Mouse (Mus musculus) ovary, adult 2 months (tissue): Measurements from ENCODE around the gene Ch25h. TPM values are rescaled to one million over a fixed set of nuclear protein-coding genes. Genes with fewer than 3 reads are reported as not detected.

Experiments
- polyA plus RNA-seq: library from polyadenylated mRNA; depleted of rRNA; stranded (reverse); fragments of >200 nt; gene quantifications from 2 replicates; pipeline ENCODE4 v1.2.3, GENCODE M21; 2012; rRNA removed

Gene Ch25h
- polyA plus RNA-seq = 18.4 and 20.5 TPM in 2 replicates

DNA sequence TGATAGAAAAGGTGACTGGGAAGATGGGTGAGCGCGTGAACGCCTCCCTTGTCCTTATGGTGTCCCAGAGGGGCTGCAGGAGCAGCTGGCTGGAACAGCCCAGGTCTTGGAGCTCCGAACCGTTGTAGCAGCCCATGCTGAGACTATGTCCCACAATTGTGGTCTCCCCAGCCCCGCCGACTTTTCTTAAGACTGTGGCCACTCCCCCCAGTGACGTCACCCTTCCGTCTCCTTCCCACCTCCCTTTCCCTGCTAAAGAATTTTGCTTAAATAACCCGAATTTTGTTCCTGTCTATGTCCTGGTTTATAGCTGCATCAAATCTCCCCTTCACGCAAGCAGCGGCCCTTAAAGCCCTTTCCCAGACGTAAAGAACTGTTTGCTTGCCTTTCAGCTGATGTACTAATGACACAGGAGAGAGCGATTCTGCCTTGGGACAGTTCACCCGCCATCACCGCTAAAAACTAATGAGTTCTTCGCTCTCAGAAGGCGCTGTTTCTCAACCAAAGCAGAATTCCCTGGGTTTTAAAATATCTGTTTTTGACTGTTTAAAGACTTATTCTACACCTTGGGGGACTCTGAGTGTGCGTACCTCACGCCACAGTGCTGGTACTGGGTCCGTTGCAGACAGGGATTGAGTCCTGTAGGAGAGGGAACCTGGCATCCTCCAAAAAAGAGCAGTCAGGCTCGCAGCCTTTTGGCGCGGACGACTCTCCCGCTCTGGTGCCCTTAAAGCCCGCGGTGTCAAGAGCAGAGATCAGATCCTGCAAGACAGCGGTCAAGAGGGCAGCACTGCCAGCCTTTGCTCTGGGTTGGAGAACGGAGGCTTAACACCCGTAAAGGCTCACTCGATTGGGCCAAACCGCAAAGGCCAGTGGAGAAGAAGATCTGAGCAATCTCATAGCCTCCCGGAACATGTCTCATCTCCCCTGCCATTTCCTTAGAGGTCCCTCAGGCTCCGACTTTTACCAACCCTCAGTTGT lies at the start of gene Ch25h:
Gene Ch25h, minus strand, starts transcription at position 174 of the 981 bp plus-strand sequence.

Other genes with a start within 250 kb of the Ch25h start
- gene Acta2, start 219.6 kb downstream of the Ch25h start, polyA plus RNA-seq = 1,792 and 2,156 TPM in 2 replicates
- 0.59 and 0.60 TPM in 2 replicates for gene Fas, start 184.5 kb downstream of the Ch25h start, polyA plus RNA-seq
- 20.2 and 24.5 TPM in 2 replicates for gene Lipa, start 52.3 kb upstream of the Ch25h start, polyA plus RNA-seq
- 0.47 and 0.69 TPM in 2 replicates for gene Ifit2, start 75.5 kb upstream of the Ch25h start, polyA plus RNA-seq
- gene Ifit3, start 108.4 kb upstream of the Ch25h start, polyA plus RNA-seq = 0.66 and 1.9 TPM in 2 replicates
- 0.06 and 0.15 TPM in 2 replicates for gene Ifit1bl1, start 126.8 kb upstream of the Ch25h start, polyA plus RNA-seq
- gene Ifit3b, start 132.8 kb upstream of the Ch25h start, polyA plus RNA-seq = 0.20 and 0.32 TPM in 2 replicates
- gene Ifit1bl2, start 165.6 kb upstream of the Ch25h start, polyA plus RNA-seq = 0.28 and 0.46 TPM in 2 replicates
- gene Ifit1, start 165.7 kb upstream of the Ch25h start, polyA plus RNA-seq = 1.4 and 3.2 TPM in 2 replicates